Mouse (Mus musculus): ENCODE measurements around the gene Slc35a5. TPM values are rescaled to one million over a fixed set of nuclear protein-coding genes. Genes with fewer than 3 reads are reported as not detected.
A peak's percentile ranks its signal among the peaks of the same experiment; 100 is the strongest.

Slc35a5 gene
- total RNA-seq, 1 experiment from 2014 or later, result 109 TPM

DNA sequence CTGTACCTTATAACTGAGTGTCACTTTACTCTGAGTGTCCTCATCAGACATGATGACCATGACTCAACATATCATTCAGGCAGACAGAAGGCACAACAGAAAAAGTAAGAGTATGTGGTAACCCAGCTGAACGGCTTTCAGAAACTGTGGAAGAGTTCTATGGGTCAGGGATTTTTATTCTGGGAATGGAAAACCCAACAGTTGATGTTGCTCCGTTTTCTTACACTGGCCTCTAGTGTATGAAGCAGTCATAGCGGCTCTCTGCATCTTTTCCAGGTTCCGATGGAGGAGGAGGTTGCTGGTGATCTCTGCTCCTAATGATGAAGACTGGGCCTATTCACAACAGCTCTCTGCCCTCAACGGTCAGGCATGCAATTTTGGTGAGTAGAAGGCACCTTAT is 35.9 kb downstream of the Slc35a5 start:
- no peak for ATAC-seq (ENCODE audit: extremely low read depth, insufficient number of reproducible peaks, low FRiP score, poor library complexity, severe bottlenecking)

DNA sequence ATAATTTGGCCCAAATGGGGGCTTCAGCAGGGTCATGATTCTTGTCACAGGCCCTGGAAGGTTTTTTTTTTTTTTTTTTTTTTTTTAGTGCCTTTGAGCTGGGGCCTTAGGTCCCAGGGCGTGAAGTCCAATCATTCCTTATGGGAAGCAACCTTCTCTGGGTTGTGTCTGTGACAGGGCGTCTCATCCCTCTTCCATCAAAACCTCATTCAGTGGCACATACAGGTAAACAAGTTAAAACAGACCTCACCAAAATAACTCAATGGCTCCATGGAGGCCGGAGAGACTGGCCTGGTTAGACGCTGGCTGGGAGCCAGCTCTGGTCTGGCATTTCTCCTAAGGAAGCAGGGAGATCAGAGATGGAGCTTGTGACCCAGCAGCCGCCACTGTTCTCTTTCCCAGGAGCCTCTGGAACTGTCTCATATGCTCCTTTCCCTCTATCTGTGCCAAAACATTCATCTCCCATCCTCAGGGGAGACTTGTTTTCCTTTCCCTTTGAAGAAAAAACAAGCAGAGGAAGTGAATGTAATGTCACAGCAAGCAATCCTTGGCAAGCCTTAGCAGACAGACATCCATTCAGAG is 37.6 kb downstream of the Slc35a5 start:
- no peak for ATAC-seq (ENCODE audit: extremely low read depth, insufficient number of reproducible peaks, low FRiP score, poor library complexity, severe bottlenecking)

DNA sequence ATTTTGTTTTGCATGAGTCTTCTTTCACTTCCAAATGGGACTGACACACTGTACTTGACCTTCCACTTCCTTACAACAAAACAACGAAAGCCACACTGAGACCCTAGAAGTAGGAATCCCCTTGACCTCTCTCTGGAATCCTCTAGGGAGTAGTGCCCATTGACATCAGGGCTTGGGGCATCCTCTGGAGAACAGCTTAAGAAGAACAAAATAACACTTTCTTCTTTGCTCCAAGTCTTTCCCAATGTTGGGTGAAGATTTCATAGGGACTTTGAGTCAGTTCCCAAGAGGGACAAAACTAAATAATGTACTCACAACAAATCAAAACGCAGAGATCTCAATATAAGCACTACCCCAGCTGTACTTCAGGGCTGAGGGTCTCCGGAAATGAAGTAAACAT is 39.7 kb downstream of the Slc35a5 start:
- no peak for ATAC-seq (ENCODE audit: extremely low read depth, insufficient number of reproducible peaks, low FRiP score, poor library complexity, severe bottlenecking)

DNA sequence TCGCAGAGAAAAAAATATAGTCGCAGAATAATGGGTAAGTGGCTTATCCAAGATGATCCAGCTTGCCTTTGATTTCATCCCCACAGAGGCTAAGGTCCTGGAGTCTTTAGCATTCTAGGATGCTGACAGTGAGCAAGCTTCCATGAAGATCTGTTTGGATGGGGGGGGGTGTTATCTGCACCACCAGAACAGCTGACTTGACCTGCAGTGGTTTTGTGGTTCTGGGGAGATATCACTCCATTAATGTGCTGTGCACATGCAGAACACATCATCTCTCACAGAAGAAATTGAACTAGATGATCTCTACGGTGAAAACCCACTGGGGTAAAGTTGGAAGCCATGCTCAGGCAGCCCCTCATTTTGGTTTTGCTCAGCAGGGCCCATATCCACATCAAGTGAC is 41.3 kb downstream of the Slc35a5 start:
- no peak for ATAC-seq (ENCODE audit: extremely low read depth, insufficient number of reproducible peaks, low FRiP score, poor library complexity, severe bottlenecking)

DNA sequence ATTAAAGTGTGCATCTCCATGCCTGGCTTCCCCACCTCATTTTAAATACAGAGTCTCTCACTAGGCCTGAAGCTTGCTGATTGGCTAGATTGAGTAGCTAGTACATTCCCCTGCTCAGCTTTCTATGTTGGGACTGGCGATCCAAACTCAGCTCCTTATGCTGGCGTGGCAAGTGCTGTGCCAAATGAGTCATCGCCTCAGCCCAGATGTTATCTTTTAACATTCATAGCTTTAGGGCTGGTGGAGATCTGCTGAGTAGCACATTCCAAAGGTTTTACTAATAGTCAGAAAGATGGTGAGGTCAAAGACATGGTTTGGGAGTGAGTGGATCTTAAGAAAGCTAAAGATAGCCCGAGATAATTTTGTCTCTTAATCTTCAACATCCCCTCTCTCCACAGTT is 48.0 kb downstream of the Slc35a5 start:
- no peak for ATAC-seq (ENCODE audit: extremely low read depth, insufficient number of reproducible peaks, low FRiP score, poor library complexity, severe bottlenecking)

DNA sequence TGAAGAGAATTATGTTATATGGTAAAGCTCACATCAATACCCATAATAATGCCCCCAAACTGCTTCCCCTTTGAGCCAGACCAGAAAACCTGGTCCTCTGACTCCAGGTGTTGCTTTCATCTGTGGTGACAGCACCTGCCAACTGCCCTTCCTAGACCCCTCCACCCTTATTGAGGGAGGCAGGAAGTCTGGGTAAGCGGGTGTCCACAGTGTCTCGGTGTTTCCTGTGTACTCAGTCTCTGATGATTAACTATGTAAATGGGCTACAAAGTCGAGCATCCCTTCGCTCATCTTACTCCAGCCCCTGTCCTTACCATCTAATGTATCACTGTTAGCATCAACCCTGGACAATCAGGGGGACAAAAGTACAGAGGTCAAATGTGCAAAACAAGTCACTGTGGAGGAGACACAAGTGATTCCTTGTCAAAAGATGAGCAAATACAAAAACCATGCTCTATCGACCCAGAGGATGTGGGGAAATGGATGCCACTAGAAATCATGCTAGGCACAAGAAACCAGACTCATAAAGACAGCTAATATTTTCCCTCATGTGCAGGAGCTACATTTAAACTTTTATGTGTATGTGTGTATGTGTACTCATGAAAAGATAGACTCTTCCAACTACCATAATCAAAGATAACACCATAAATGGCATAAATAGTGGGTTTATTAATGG is 50.2 kb downstream of the Slc35a5 start:
- no peak for ATAC-seq (ENCODE audit: extremely low read depth, insufficient number of reproducible peaks, low FRiP score, poor library complexity, severe bottlenecking)

DNA sequence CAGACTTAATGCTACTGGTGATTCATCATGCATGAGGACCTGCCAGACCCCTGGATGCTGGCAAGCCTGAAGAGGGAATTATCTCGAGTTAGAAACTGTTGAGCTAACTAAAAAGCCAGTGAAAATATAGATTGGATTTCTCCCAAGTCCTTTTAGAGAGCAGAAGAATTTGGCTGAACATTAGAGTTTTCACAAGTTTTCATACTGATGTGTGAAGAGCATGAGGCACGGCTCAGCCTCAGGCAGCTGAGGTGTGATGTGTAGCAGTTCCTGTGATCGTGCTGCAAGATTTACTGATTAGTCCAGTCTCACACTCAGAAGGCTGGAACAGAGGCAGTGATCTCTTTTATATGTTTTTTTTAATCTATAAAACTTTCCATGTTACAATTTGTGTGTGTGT is 53.5 kb downstream of the Slc35a5 start:
- ATAC-seq (ENCODE audit: extremely low read depth, insufficient number of reproducible peaks, low FRiP score, poor library complexity, severe bottlenecking), result no peak

DNA sequence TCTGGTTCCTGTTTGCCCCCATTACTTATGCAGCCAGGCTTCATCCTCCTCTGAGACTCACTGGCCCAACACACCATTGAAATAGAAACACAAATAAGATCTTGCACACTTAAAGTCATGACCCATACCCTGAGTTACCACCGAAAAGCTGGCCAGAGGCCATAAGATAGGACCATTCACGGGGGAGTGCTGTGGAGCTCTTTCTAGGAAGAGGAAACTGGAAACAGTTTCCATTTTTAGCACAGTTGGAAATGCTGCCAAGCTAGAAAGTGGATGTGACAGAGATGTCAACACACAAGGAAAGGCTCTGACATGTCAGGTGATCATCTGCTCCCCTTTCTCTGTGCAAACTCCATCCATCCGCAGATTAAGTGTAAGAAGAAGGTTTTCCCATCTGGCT is 57.6 kb downstream of the Slc35a5 start:
- ATAC-seq (ENCODE audit: extremely low read depth, insufficient number of reproducible peaks, low FRiP score, poor library complexity, severe bottlenecking), result no peak

DNA sequence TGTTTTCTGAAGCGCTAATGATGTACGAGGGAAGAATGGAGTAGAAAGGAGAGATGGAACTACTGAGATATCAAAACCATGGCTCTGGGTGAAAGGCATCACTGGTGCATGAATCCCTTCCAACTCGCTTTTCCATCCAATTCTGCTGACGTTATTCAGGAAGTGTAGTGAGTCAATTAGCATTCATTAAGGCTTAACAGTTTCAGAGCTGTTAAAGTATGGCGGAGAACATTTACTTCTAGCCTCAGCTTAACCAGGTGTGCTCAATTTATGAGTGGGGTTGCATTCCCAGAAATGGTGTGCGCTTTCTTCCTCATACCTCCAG is 59.7 kb downstream of the Slc35a5 start:
- ATAC-seq (ENCODE audit: extremely low read depth, insufficient number of reproducible peaks, low FRiP score, poor library complexity, severe bottlenecking), result no peak

DNA sequence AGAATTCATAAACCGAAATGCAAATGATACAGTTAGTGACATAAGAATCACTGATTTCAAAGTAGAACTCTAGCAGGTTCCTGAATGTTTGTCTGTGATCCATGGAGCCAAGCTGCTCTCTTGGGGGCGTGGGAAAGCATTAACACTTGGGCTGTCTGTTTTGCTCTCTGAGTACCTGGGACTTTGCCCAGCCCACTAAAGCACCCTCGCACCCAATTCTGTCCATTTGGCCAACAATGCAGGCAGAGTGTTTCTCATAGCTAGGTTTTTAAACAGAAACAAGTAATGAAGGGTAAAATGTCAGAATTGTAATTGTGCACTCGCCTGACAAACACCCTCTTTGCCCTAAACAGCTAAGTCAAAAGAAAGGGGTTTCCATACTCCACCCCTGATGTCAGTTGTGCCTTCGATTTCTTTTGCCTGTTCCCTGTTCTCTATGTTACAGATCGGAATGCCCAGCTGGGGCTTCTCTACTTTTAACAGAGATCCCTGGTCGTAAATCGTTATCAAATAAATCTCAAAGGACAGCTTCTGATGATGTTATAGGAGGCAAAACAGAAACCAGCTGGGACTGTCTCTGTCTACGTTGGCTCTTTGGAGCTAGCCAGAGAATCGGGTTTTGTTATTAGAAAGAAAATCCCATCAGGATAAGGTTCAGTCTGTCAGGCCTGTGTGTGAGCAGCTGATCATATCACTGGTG is 60.2 kb downstream of the Slc35a5 start:
- no peak for ATAC-seq (ENCODE audit: extremely low read depth, insufficient number of reproducible peaks, low FRiP score, poor library complexity, severe bottlenecking)

DNA sequence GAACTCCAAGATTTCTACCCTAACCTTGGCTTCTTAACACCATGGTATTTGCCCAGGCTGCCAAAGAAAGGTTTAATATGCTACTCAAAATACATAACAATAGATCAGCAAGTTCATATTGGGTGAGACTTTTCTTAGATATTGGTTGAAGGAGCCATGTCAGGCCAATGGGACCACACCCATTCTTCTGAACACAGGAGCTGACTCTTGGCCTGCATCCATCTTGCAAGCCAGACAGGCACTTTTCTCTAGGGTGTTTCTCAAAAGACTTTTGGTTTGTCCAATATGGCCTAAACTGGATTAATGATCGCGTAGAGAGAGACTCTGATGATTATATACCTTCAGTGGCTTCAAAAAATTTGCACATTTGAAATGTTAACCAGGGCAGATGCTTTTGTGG is 61.0 kb downstream of the Slc35a5 start:
- no peak for ATAC-seq (ENCODE audit: extremely low read depth, insufficient number of reproducible peaks, low FRiP score, poor library complexity, severe bottlenecking)

DNA sequence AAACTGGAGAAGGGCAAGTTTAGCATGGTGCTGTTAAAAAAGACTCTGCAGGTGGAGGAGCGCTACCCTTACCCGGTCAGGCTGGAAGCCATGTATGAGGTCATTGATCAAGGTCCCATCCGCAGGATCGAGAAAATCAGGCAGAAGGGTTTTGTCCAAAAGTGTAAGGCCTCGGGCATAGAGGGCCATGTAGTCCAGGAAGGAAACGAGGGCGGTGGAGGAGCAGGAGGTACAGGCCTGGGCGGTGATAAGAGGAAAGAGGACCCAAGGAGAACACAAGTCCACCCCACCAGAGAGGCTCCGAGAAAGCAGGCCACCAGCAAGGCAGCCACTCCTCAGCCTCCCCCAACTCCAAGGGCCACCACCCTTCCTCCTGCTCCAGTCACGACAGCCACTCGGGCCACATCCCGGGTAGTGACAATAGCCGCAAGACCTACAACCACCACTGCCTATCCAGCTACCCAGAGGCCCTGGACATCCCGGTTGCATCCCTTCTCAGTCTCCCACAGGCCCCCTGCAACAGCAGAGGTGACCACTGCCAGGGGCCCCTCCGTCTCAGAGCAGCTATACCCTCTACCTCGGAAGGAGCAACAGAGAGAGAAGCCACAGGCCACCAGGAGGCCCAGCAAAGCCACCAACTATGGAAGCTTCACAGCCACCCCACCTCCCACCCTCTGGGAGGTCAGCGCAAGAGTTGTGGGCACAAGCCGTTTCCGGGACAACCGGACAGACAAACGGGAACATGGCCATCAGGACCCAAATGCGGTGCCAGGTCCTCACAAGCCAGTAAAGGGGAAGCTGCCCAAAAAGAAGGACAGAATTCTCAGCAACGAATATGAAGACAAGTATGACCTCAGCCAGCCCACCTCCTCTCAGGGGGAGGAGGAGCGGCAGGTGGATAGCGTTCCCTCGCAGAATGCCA is 62.7 kb downstream of the Slc35a5 start:
- ATAC-seq (ENCODE audit: extremely low read depth, insufficient number of reproducible peaks, low FRiP score, poor library complexity, severe bottlenecking), result peak; percentile 26; the same call in 1 of the 2 replicates

DNA sequence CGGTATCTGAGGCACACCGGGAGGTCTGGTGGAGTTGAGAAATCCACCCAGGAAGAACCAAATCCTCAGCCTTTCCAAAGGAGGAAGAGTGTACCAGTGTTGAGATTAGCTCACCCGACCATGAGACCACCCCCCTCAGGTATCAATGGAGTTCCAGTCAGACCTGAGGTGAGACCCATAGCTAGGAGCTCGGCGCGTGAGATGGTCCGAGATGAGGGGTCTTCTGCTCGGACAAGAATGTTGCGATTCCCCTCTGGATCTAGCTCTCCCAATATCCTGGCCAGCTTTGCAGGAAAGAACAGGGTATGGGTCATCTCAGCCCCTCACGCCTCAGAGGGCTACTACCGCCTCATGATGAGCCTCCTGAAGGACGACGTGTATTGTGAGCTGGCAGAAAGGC is 63.5 kb downstream of the Slc35a5 start:
- no peak for ATAC-seq (ENCODE audit: extremely low read depth, insufficient number of reproducible peaks, low FRiP score, poor library complexity, severe bottlenecking)

DNA sequence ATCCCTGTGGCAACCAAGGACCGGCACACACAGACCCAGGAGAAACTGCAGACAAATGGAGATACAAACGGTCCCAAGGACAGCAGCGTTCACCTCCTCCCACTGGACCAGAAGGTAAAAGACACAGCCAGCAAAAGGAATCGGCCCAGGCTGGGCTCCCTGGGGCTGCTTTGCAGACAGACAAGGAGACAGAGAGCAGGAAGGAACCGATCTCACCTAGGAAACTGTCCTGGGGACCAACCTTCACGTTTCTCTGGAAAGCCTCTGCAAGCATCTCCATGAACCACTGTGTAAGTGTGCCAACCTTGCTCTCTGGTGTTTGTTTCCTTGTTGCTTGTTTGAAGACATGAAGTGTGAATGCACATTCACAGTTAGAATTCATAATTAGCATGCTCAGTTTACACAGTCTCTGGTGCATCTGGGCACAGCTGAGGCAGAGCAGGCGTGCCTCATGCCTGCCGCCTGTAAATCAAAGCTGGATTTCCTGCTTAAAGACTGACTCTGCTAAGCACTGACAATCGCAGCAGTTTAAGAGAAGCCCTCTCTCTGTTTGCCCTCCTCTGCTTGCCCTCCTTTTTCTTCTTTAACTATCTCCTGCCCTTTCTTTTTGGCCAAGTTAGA is 64.3 kb downstream of the Slc35a5 start:
- ATAC-seq (ENCODE audit: extremely low read depth, insufficient number of reproducible peaks, low FRiP score, poor library complexity, severe bottlenecking), result no peak

DNA sequence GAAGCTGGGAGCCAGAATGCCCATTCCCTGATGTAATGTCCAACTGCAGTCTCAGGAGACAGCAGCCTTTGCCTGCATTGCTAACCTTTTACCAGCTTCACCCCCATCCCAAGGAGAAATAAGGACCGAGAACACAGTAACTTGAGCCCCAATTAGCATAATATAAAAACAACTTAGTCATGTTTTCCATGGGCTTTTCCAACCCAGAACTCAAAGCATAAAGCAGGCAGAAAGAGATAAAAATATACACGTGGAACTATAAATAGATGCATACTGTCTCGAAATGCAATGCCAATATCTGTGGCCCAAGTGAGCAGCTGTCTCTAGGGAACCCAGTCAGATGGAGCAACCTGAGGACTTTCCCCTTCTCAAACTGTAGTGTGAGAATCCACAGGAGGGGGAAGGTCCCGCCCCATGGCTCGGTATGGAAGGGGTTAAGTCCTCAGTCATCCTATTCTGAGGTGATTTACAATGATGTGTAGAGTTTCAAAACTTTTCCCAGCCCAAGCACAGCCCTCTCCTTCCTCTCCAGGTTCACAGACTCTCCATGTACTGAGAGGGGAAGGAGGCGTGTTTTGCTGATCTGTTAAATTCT is 65.3 kb downstream of the Slc35a5 start, which contains the start of gene Ccdc80:
Gene Ccdc80 (plus strand): TSS at position 266 of the 595 bp plus-strand sequence.
- ATAC-seq (ENCODE audit: extremely low read depth, insufficient number of reproducible peaks, low FRiP score, poor library complexity, severe bottlenecking), result no peak

DNA sequence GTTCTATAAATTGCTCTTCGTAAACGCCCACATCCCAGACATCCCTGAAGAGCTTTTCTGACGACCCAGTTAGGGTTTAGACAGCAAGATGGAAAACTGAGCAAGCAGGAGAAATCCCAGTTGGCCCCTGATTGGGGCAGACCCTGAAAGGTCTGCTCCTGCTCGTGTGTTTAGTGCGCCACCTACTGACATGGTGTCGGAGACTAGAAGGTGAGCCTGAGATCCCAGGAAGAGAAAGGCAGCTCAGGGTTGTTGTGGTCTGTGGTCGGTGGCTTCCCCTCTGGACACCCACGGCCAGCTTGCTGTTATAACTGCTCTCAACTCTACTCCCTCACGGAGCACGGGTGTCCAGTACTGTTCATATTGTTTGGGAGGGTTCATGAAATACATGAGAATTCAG is 68.5 kb downstream of the Slc35a5 start:
- ATAC-seq (ENCODE audit: extremely low read depth, insufficient number of reproducible peaks, low FRiP score, poor library complexity, severe bottlenecking), result peak; percentile 93
